Mouse (Mus musculus) embryonic facial prominence, embryonic 15.5 days (tissue): ENCODE results near the gene Gskip. TPM values are rescaled to one million over a fixed set of nuclear protein-coding genes. Genes with fewer than 3 reads are reported as not detected.

Source experiments
- ATAC-seq: fragments of 200-750 bp; cut with Nextera tagmentation; 2 replicates; pipeline ENCODE4 v1.8.0; 2017; ENCODE audit warnings: low read depth, moderate TSS enrichment; ENCODE audit not compliant: insufficient number of reproducible peaks, low FRiP score, low TSS enrichment
- H3K27ac ChIP-seq: fragments of 300-500 bp; sonication (generic); replicated peaks from 2 replicates; pipeline ENCODE4 v1.5.1; 2015; ENCODE audit warnings: mild to moderate bottlenecking, inconsistent platforms
- H3K27me3 ChIP-seq: fragments of 300-500 bp; sonication (generic); 2 replicates; pipeline ENCODE4 v1.6.1; 2015; ENCODE audit warnings: inconsistent platforms
- H3K36me3 ChIP-seq: fragments of 300-500 bp; sonication (generic); 2 replicates; pipeline ENCODE4 v1.6.1; 2015; ENCODE audit warnings: mild to moderate bottlenecking, inconsistent platforms
- H3K4me1 ChIP-seq: fragments of 300-500 bp; sonication (generic); 2 replicates; pipeline ENCODE4 v1.6.1; 2015; ENCODE audit warnings: inconsistent platforms
- H3K4me2 ChIP-seq: fragments of 300-500 bp; sonication (generic); replicated peaks from 2 replicates; pipeline ENCODE4 v1.6.1; 2015; ENCODE audit warnings: mild to moderate bottlenecking, inconsistent platforms
- H3K4me3 ChIP-seq: fragments of 300-500 bp; sonication (generic); replicated peaks from 2 replicates; pipeline ENCODE4 v1.5.1; 2015; ENCODE audit warnings: mild to moderate bottlenecking, inconsistent platforms
- H3K9ac ChIP-seq: fragments of 300-500 bp; sonication (generic); 2 replicates; pipeline ENCODE4 v1.6.1; 2015; ENCODE audit warnings: inconsistent platforms
- H3K9me3 ChIP-seq: fragments of 300-500 bp; sonication (generic); replicated peaks from 2 replicates; pipeline ENCODE4 v1.6.1; 2016; ENCODE audit warnings: inconsistent platforms
- WGBS: fragments of 180-500 bp; shearing (Covaris S2); methylation state at CpG from one replicate; pipeline ENCODE4 v1.1.7; 2015; 5-methylcytosine and 5-hydroxymethylcytosine counted together
- polyA plus RNA-seq: library from polyadenylated mRNA; unstranded; fragments of >200 nt; fragmentation: Nextera tagmentation; extraction: Ambion mirVana; gene quantifications from 2 replicates; pipeline ENCODE4 v1.2.1, GENCODE M21; 2015

The Gskip gene
- 31.3 and 33.1 TPM in 2 replicates for polyA plus RNA-seq

GRCm38 (mm10) chr12:105683933-105684901 is at the start of gene Gskip:
Gskip (plus strand) TSS chr12:105684829.
- ATAC-seq, result peak; percentile 27
- peaks cover 26% of the 10 kb centered on the region for H3K4me1 ChIP-seq
- no peaks in the 10 kb centered on the region for H3K27me3 ChIP-seq
- no peaks in the 10 kb centered on the region for H3K9me3 ChIP-seq
- peak within 1 kb of the TSS; percentile 92 for H3K9ac ChIP-seq
- WGBS, result 1% methylated on average over 41 of the region's 41 CpGs
- H3K4me2 ChIP-seq, result peak within 1 kb of the TSS; percentile 71
- peak within 1 kb of the TSS; percentile 91 for H3K27ac ChIP-seq
- peak within 1 kb of the TSS; percentile 96 for H3K4me3 ChIP-seq
- H3K36me3 ChIP-seq, result peaks cover under 1% of the 10 kb centered on the region

GRCm38 (mm10) chr12:105636551-105636950 is 48.1 kb upstream of the Gskip start:
- H3K4me3 ChIP-seq, result no peak overlapping the region
- H3K27me3 ChIP-seq, result no peaks in the 10 kb centered on the region
- peaks cover 85% of the 10 kb centered on the region for H3K36me3 ChIP-seq
- no peaks in the 10 kb centered on the region for H3K9me3 ChIP-seq
- no peak overlapping the region for H3K9ac ChIP-seq
- no peak overlapping the region for H3K4me2 ChIP-seq
- no peaks in the 10 kb centered on the region for H3K4me1 ChIP-seq
- 87% methylated on average over 9 of the region's 9 CpGs for WGBS
- H3K27ac ChIP-seq, result no peak overlapping the region
- ATAC-seq, result no peak

DNA sequence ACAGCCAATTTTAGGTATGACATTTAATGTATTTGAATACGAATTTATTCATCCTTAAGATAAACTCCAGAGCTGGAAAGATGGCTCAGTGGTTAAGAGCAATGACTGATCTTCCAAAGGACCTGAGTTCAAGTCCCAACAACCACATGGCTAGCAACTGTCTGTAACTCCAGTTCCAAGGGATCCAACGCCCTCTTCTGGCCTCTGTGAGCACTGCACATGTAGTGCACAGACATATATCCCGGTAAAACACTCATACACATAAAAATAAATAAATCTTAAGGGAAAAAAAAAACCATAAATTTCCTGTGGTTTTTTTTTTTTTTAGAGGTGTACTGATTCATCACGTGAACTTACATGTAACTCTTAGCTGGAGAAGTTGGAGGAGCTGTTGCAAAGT is 47.1 kb upstream of the Gskip start:
- 75% methylated on average over 4 of the region's 4 CpGs for WGBS

DNA sequence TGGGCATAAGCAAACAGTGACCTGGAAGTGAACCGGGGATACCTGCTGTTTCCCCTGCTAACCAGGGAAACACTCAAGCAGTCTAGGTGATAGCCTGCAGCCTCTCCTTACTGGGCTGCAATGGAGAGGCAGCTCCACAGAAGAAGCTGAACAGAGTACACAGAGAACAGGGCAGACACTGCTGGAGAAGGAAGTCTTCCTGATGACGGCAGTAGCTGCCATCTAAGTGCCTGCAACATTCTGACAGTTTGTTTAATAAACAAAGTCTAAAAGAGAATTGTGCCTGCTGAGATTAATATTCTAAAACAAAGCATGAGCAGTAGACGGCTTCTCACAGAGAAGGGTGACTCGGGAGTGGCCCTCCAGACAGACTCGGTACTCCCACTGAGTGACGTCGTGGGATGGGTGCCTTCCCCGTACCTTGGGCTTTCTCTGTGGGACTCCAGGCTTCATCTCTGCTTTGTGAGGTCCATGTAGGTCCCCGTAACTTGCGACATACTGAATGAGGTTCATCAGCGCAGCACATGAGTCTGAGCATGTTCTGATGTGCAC is 41.8 kb upstream of the Gskip start:
- no peak overlapping the region for H3K9ac ChIP-seq
- H3K9me3 ChIP-seq, result no peaks in the 10 kb centered on the region
- H3K4me1 ChIP-seq, result no peaks in the 10 kb centered on the region
- ATAC-seq, result no peak
- no peaks in the 10 kb centered on the region for H3K27me3 ChIP-seq
- 89% methylated on average over 11 of the region's 11 CpGs for WGBS
- no peak overlapping the region for H3K4me2 ChIP-seq
- H3K36me3 ChIP-seq, result peaks cover 96% of the 10 kb centered on the region
- no peak overlapping the region for H3K27ac ChIP-seq
- no peak overlapping the region for H3K4me3 ChIP-seq

More for the DNA sequence above, 47.1 kb upstream of the Gskip start:
- no peak overlapping the region for H3K4me2 ChIP-seq
- no peaks in the 10 kb centered on the region for H3K9me3 ChIP-seq
- peaks cover 90% of the 10 kb centered on the region for H3K36me3 ChIP-seq
- no peak overlapping the region for H3K27ac ChIP-seq
- no peak for ATAC-seq
- H3K4me3 ChIP-seq, result no peak overlapping the region
- no peaks in the 10 kb centered on the region for H3K4me1 ChIP-seq
- no peaks in the 10 kb centered on the region for H3K27me3 ChIP-seq
- H3K9ac ChIP-seq, result no peak overlapping the region

DNA sequence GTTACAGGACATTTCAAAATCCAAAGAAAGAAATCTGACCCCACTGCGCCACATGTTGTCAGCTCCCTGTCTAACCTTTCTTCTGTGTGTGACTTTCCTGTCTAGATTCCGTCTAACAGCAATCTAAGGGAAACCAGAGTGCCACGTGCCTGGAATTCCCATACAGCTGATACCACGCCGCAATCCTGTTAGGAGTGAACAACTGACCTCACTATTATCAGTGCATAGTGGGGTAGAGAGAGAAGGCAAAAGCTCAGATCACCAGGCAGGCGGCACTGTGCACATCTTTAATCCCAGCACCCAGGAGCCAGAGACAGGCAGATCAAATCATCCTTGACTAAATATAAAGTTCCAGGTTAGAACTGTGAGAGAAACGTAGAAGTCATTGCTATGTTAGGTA is 28.8 kb upstream of the Gskip start:
- H3K9me3 ChIP-seq, result no peaks in the 10 kb centered on the region
- H3K4me2 ChIP-seq, result no peak overlapping the region
- H3K9ac ChIP-seq, result no peak overlapping the region
- no peak overlapping the region for H3K4me3 ChIP-seq
- no peak for ATAC-seq
- H3K27me3 ChIP-seq, result no peaks in the 10 kb centered on the region
- H3K27ac ChIP-seq, result no peak overlapping the region
- H3K4me1 ChIP-seq, result no peaks in the 10 kb centered on the region
- peaks cover 87% of the 10 kb centered on the region for H3K36me3 ChIP-seq
- 90% methylated on average over 7 of the region's 7 CpGs for WGBS

- WGBS, result 94% methylated on average over 8 of the region's 8 CpGs
- Histone ChIP-seq H3K27me3 (no peaks in the 10 kb centered on the region), H3K9me3 (no peaks in the 10 kb centered on the region), H3K4me1 (no peaks in the 10 kb centered on the region), H3K36me3 (peaks cover 30% of the 10 kb centered on the region), H3K4me2 (no peak overlapping the region), H3K4me3 (no peak overlapping the region), H3K9ac (no peak overlapping the region), H3K27ac (no peak overlapping the region)
- no peak for ATAC-seq
Measured at GRCm38 (mm10) chr12:105676274-105676673, 8.4 kb upstream of the Gskip start.

DNA sequence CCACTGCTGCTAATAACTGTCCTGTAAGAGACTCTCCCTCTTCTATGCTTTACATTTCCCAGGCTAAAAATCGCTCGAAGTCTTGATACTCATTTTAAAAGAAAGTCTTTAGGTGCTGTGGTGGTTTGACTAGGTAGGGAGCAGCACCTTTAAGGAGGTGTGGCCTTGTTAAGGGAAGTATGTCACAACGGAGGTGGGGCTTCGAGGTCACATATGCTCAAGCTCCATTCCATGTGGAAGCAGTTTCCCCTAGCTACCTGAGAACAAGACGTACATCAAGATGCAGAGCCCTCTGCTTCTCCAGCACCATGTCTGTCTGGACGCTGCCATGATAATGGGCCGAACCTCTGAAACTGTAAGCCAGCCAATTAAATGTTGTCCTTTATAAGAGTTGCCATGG is 6.4 kb upstream of the Gskip start:
- Histone ChIP-seq H3K9me3 (no peaks in the 10 kb centered on the region), H3K4me2 (no peak overlapping the region), H3K4me3 (no peak overlapping the region), H3K9ac (no peak overlapping the region), H3K4me1 (peaks cover 9% of the 10 kb centered on the region), H3K27ac (no peak overlapping the region), H3K27me3 (no peaks in the 10 kb centered on the region), H3K36me3 (peaks cover 25% of the 10 kb centered on the region)
- 87% methylated on average over 7 of the region's 7 CpGs for WGBS
- ATAC-seq, result no peak

DNA sequence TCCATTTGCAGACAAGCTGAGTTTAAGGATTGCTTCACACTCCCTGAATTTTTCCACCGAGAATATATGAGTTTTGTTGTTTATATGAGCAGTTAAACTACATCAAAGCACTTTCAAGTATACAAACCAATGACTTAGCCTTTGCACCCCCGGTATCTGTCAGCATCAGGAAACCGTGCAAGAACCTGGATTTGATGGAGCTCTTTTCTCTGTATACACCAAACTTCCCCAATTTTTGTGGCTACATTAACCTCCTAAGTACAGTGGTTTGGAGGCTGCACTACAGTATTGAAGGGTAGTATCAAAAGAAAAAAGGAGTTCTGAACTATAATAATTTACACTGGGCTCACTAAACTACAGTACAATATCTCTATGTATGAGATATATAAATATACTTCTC is 5.9 kb upstream of the Gskip start:
- Histone ChIP-seq H3K27me3 (no peaks in the 10 kb centered on the region), H3K9me3 (no peaks in the 10 kb centered on the region), H3K9ac (no peak overlapping the region), H3K36me3 (peaks cover 20% of the 10 kb centered on the region), H3K27ac (no peak overlapping the region), H3K4me2 (no peak overlapping the region), H3K4me1 (peaks cover 15% of the 10 kb centered on the region), H3K4me3 (no peak overlapping the region)
- WGBS, result 85% methylated on average over 3 of the region's 3 CpGs
- no peak for ATAC-seq

DNA sequence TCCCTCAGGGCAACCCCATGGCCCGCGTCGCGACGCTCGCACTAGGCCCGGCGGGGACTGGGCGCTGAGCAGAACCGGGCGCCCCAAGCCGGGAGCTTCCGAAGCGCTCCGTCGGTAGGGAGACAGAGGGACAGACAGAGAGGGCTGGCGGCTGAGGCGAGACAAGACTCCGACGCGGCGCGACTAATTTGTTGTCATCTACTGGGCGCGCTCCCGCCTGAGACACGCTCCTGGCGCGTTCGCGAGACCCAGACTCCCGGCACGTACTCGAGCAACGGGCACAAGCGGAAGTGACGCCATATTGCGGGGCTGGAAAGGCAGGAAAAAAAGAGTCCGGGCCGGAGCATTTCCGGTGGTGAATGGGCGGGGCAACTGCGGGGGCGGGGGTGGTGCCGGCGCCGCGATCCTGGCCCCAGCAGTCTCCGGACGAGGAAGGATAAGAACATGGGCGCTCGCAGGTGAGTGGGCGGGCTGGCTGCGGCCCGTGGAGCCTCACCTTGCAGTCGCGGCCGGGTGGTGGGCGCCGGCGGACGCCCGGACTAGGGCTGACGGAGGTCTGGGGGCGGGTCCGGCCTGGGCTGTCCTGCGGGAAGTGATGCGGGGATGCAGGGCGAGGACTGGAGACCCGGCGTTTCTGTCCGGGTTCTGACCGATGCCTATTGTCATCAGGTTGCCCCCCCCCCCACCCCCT is 517 bp downstream of the Gskip start, which contains the start of gene Atg2b:
Gene Atg2b (minus strand): TSS at position 211 of the 691 bp plus-strand sequence.
- Histone ChIP-seq H3K4me3 (peak within 1 kb of the TSS; percentile 96), H3K4me1 (peaks cover 26% of the 10 kb centered on the region), H3K9me3 (no peaks in the 10 kb centered on the region), H3K9ac (peak within 1 kb of the TSS; percentile 92), H3K27ac (peak within 1 kb of the TSS; percentile 91), H3K4me2 (peak within 1 kb of the TSS; percentile 71), H3K36me3 (peaks cover 10% of the 10 kb centered on the region), H3K27me3 (no peaks in the 10 kb centered on the region)
- WGBS, result under 1% methylated on average over 72 of the region's 73 CpGs
- peak; percentile 89 for ATAC-seq

- WGBS, result 77% methylated on average over 3 of the region's 3 CpGs
- no peaks in the 10 kb centered on the region for H3K27me3 ChIP-seq
- no peak overlapping the region for H3K27ac ChIP-seq
- no peak for ATAC-seq
- peaks cover 26% of the 10 kb centered on the region for H3K4me1 ChIP-seq
- no peaks in the 10 kb centered on the region for H3K9me3 ChIP-seq
- no peak overlapping the region for H3K4me2 ChIP-seq
- H3K9ac ChIP-seq, result no peak overlapping the region
- H3K36me3 ChIP-seq, result peaks cover 21% of the 10 kb centered on the region
- H3K4me3 ChIP-seq, result peak overlapping the region; percentile 96; the same call in 1 of the 2 replicates
Measured at GRCm38 (mm10) chr12:105686791-105687190, 2.2 kb downstream of the Gskip start.

DNA sequence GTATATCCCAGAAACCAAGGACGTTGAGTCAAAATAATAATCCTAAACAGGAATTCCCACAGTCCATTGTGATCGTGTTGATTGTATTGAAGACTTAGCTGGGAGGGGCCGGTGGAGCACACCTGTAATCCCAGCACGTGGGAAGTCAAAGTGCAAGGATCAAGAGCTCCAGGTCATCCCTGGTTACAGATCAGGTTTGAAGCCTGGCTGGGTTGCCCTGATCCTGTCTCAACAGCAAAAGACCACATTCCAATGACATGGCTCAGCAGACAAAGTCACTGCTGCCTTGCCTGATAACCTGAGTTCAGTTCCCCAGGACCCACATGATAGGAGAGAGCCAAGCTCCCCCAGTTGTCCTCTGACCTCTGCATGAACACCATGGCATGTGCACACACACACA is 2.8 kb downstream of the Gskip start:
- Histone ChIP-seq H3K4me3 (no peak overlapping the region), H3K36me3 (peaks cover 24% of the 10 kb centered on the region), H3K4me1 (peaks cover 23% of the 10 kb centered on the region), H3K27me3 (no peaks in the 10 kb centered on the region), H3K4me2 (no peak overlapping the region), H3K9me3 (no peaks in the 10 kb centered on the region), H3K27ac (no peak overlapping the region), H3K9ac (no peak overlapping the region)
- 80% methylated on average over 4 of the region's 4 CpGs for WGBS
- ATAC-seq, result no peak
